Mouse (Mus musculus) thymus, postnatal 36 days (tissue): ENCODE data around the gene Olfr1408.

Experiments
- DNase-seq, 2 experiments: peaks; one replicate each; pipeline ENCODE4 v3.0.0; 2022; ENCODE audit warnings: mixed read lengths in 2 of 2

Olfr1408 gene

GRCm38 (mm10) chr1:173137274-173137673, at the start of gene Olfr1408:
Olfr1408 (minus strand) TSS chr1:173137374.
- no peak for DNase-seq

GRCm38 (mm10) chr1:173174154-173174842, 37.1 kb upstream of the Olfr1408 start:
- DNase-seq, result no peak
